8 mouse cellular contexts compared by ENCODE assay signal in the genomic region with DNA sequence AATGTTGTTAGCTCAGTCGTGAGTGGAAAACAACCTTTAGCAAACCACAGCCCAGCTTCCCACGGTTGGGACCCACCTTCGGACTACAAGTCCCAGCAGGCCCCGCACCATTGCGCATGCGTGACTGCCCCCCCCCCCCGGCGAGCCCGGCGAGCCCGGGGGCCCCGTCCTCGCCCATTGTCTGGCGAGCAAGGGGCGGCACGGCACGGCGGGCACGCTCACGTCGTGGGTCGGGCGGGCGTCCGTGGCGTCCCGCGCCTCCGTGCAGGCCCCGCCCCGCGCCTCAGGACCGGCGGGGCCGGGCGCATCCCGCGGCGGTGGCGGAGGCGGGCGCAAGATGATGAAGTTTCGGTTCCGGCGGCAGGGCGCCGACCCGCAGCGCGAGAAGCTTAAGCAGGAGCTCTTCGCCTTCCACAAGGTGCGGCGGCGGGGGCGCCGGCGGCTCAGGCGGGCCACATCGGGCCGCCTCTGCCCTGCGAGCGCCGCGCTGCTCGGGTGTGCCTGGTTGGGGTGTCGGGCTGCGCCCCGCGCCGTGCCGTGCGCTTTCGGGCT. TPM values are rescaled to one million over a fixed set of nuclear protein-coding genes. Genes with fewer than 3 reads are reported as not detected.
A peak's percentile ranks its signal among the peaks of the same experiment; 100 is the strongest.
DNase-seq lines count a peak whose midpoint lies in the region; ATAC-seq and TF ChIP-seq lines count a peak whose summit lies in the region.

A gene (plus strand): TSS at position 200 of the 552 bp plus-strand sequence.

- peak; percentile 70 for DNase-seq in fibroblast of lung, adult 2 months (ENCODE audit: low read depth)
- DNase-seq in kidney, postnatal 14 days: peak; percentile 92
- peak; percentile 79 to 85 (median 82) for DNase-seq in liver, embryonic 14.5 days (ENCODE audit: low read depth in 3 of 3, low spot score in 3 of 3)
- DNase-seq in neural tube, embryonic 11.5 days (ENCODE audit: low spot score): peak; percentile 97
- DNase-seq in stomach, postnatal 0 days (ENCODE audit: low spot score): peak; percentile 98

- peak within 1 kb of the TSS; percentile 82 for H3K4me2 ChIP-seq in heart, embryonic 14.5 days (ENCODE audit: low read length)
- peak within 1 kb of the TSS; percentile 94 for H3K4me2 ChIP-seq in liver, embryonic 14.5 days (ENCODE audit: low read depth)
- H3K4me2 ChIP-seq in neural tube, embryonic 11.5 days (ENCODE audit: low read depth): peak within 1 kb of the TSS; percentile 75
- peak within 1 kb of the TSS; percentile 86 for H3K4me2 ChIP-seq in stomach, postnatal 0 days (replicated peaks; ENCODE audit: low read depth)

- no peaks in the 10 kb centered on the region for H3K27me3 ChIP-seq in heart, embryonic 14.5 days (ENCODE audit: control insufficient read depth, insufficient read depth, low read length)
- no peaks in the 10 kb centered on the region for H3K27me3 ChIP-seq in liver, embryonic 14.5 days (ENCODE audit: control insufficient read depth, insufficient read depth, low read length)
- H3K27me3 ChIP-seq in neural tube, embryonic 11.5 days (ENCODE audit: control insufficient read depth, insufficient read depth, low read length): no peaks in the 10 kb centered on the region
- no peaks in the 10 kb centered on the region for H3K27me3 ChIP-seq in stomach, postnatal 0 days (ENCODE audit: control insufficient read depth, insufficient read depth, low read length)

- 0 out of 2 replicates have a peak, but pooled peaks cover 2% of the 10 kb centered on the region for H3K4me1 ChIP-seq in brown adipose tissue, adult 24 weeks (ENCODE audit: control insufficient read depth, insufficient read depth, insufficient read length, low read length)
- peaks cover 15 to 21% of the 10 kb centered on the region in 2 experiments for H3K4me1 ChIP-seq in heart, embryonic 14.5 days (ENCODE audit: control insufficient read depth in 2 of 2, insufficient read depth in 2 of 2, low read length in 2 of 2)
- H3K4me1 ChIP-seq in liver, embryonic 14.5 days (replicated peaks; ENCODE audit: control insufficient read depth in 2 of 2, insufficient read depth in 2 of 2, low read length in 1 of 2): peaks cover 8 to 14% of the 10 kb centered on the region in 2 experiments
- H3K4me1 ChIP-seq in neural tube, embryonic 11.5 days (ENCODE audit: control insufficient read depth, insufficient read depth, low read length): peaks cover 22% of the 10 kb centered on the region
- H3K4me1 ChIP-seq in stomach, postnatal 0 days (replicated peaks; ENCODE audit: control insufficient read depth, insufficient read depth): peaks cover 4% of the 10 kb centered on the region; the same call in 1 of the 2 replicates

- no peak for TF ChIP-seq EP300 in liver, embryonic 14.5 days (IDR thresholded peaks at IDR 0.05; ENCODE audit: low read depth)
- TF ChIP-seq EP300 in stomach, postnatal 0 days (optimal IDR thresholded peaks at IDR 0.05): no peak

- under 1% methylated on average over 60 of the region's 73 CpGs for WGBS in heart, embryonic 14.5 days
- under 1% methylated on average over 51 of the region's 73 CpGs for WGBS in liver, embryonic 14.5 days (ENCODE audit: insufficient replicate concordance)
- under 1% methylated on average over 53 of the region's 73 CpGs for WGBS in neural tube, embryonic 11.5 days
- WGBS in stomach, postnatal 0 days: under 1% methylated on average over 42 of the region's 73 CpGs

- TF ChIP-seq CTCF in liver, embryonic 14.5 days (IDR thresholded peaks at IDR 0.05; ENCODE audit: low read depth): no peak
- no peak for TF ChIP-seq CTCF in stomach, postnatal 0 days (IDR thresholded peaks at IDR 0.05; ENCODE audit: low read depth)

- peak within 1 kb of the TSS; percentile 91 for H3K27ac ChIP-seq in brown adipose tissue, adult 24 weeks (replicated peaks; ENCODE audit: low read depth, low read length)
- peak within 1 kb of the TSS; percentile 86 to 89 for H3K27ac ChIP-seq in heart, embryonic 14.5 days (replicated peaks in 1 of 2; ENCODE audit: control insufficient read depth in 1 of 2, insufficient read depth in 1 of 2, low read depth in 2 of 2, low read length in 2 of 2)
- peak within 1 kb of the TSS; percentile 57 for H3K27ac ChIP-seq in liver, embryonic 14.5 days
- H3K27ac ChIP-seq in neural tube, embryonic 11.5 days (ENCODE audit: low read depth, low read length): peak within 1 kb of the TSS; percentile 89
- peak within 1 kb of the TSS; percentile 88 for H3K27ac ChIP-seq in stomach, postnatal 0 days (replicated peaks)

- H3K9ac ChIP-seq in heart, embryonic 14.5 days (ENCODE audit: low read length): peak within 1 kb of the TSS; percentile 94
- H3K9ac ChIP-seq in liver, embryonic 14.5 days (replicated peaks): peak within 1 kb of the TSS; percentile 95
- H3K9ac ChIP-seq in neural tube, embryonic 11.5 days (ENCODE audit: low read length): peak within 1 kb of the TSS; percentile 88
- peak within 1 kb of the TSS; percentile 86 for H3K9ac ChIP-seq in stomach, postnatal 0 days (ENCODE audit: low read length)

- no peaks in the 10 kb centered on the region for H3K9me3 ChIP-seq in heart, embryonic 14.5 days (ENCODE audit: control insufficient read depth, low read length)
- no peaks in the 10 kb centered on the region for H3K9me3 ChIP-seq in liver, embryonic 14.5 days (ENCODE audit: control insufficient read depth, low read length)
- no peaks in the 10 kb centered on the region for H3K9me3 ChIP-seq in neural tube, embryonic 11.5 days (ENCODE audit: control insufficient read depth, low read length)
- H3K9me3 ChIP-seq in stomach, postnatal 0 days (ENCODE audit: control insufficient read depth, low read length): no peaks in the 10 kb centered on the region

- H3K36me3 ChIP-seq in heart, embryonic 14.5 days (ENCODE audit: control insufficient read depth, insufficient read depth, low read length): peaks cover 18% of the 10 kb centered on the region
- H3K36me3 ChIP-seq in liver, embryonic 14.5 days (replicated peaks; ENCODE audit: control insufficient read depth, insufficient read depth, low read depth): no peaks in the 10 kb centered on the region
- H3K36me3 ChIP-seq in neural tube, embryonic 11.5 days (ENCODE audit: control insufficient read depth, insufficient read depth, low read length): 0 out of 2 replicates have a peak, but pooled peaks cover 3% of the 10 kb centered on the region
- H3K36me3 ChIP-seq in stomach, postnatal 0 days (ENCODE audit: control insufficient read depth, insufficient read depth, low read length): no peaks in the 10 kb centered on the region

- peak; percentile 85 for ATAC-seq in CD4-positive, CD25-positive, alpha-beta regulatory T cell, adult 4 months
- peak; percentile 81 for ATAC-seq in heart, embryonic 14.5 days (ENCODE audit: insufficient number of reproducible peaks, insufficient read depth, low FRiP score, low read depth)
- peak; percentile 91 for ATAC-seq in liver, embryonic 14.5 days (ENCODE audit: insufficient read depth)
- peak; percentile 77 for ATAC-seq in neural tube, embryonic 11.5 days (ENCODE audit: insufficient read depth, low FRiP score, low TSS enrichment)
- ATAC-seq in stomach, postnatal 0 days (ENCODE audit: low FRiP score, low TSS enrichment): peak; percentile 92

- H3K4me3 ChIP-seq in brown adipose tissue, adult 24 weeks (ENCODE audit: insufficient read depth, low read depth, low read length): peak within 1 kb of the TSS; percentile 87
- H3K4me3 ChIP-seq in heart, embryonic 14.5 days (ENCODE audit: control insufficient read depth in 1 of 2, insufficient read depth in 1 of 2, low read depth in 1 of 2, low read length in 2 of 2): peak within 1 kb of the TSS; percentile 87 to 95
- peak within 1 kb of the TSS; percentile 79 to 93 for H3K4me3 ChIP-seq in liver, embryonic 14.5 days (ENCODE audit: insufficient read depth in 1 of 2, low read depth in 2 of 2, low read length in 2 of 2)
- H3K4me3 ChIP-seq in neural tube, embryonic 11.5 days (ENCODE audit: low read depth, low read length): peak within 1 kb of the TSS; percentile 88
- peak within 1 kb of the TSS; percentile 89 for H3K4me3 ChIP-seq in stomach, postnatal 0 days (ENCODE audit: low read depth, low read length)

RNA-seq across cellular contexts. Expression of the gene that starts here (rescaled TPM):
- 10 to 100 TPM in 1 of 2 experiments, 1 to 10 TPM in 1; 9.7 to 12.8 TPM for polyA plus RNA-seq in CD4-positive, CD25-positive, alpha-beta regulatory T cell, adult 4 months (2017; shearing (Covaris generic))
- polyA plus RNA-seq in brown adipose tissue, adult 24 weeks (2012; ENCODE audit: insufficient read depth, insufficient read length, missing spikeins): 4.3 and 4.4 TPM in 2 replicates
- polyA plus RNA-seq in heart, embryonic 14.5 days (2014; fragmentation: Nextera tagmentation; extraction: Ambion mirVana): 32.5 and 34.0 TPM in 2 replicates
- 12.4 and 13.2 TPM in 2 replicates for polyA plus RNA-seq in liver, embryonic 14.5 days (2012; rRNA removed)
- polyA plus RNA-seq in liver, embryonic 14.5 days (2014; fragmentation: Nextera tagmentation; extraction: Ambion mirVana): 8.5 and 11.0 TPM in 2 replicates
- polyA plus RNA-seq in neural tube, embryonic 11.5 days (2014; fragmentation: Nextera tagmentation; extraction: Ambion mirVana): 98.5 and 111 TPM in 2 replicates
- polyA plus RNA-seq in stomach, postnatal 0 days (2015; fragmentation: Nextera tagmentation; extraction: Ambion mirVana): 13.6 and 14.4 TPM in 2 replicates

Comparison
In these comparisons a context has a peak if more than half of its experiments do, and no peak if none do; other contexts are left out.
1. Peak in every context shown above with its lines: DNase-seq, ATAC-seq, H3K4me3 ChIP-seq and H3K27ac ChIP-seq.